Mouse (Mus musculus) liver, postnatal 0 days (tissue): Measurements from ENCODE around the gene Atpif1.

Experiments used
- CTCF ChIP-seq: sonication (generic); IDR thresholded peaks from 2 replicates; pipeline ENCODE4 v1.5.1; 2016; ENCODE audit warnings: antibody characterized with exemption, low read depth
- EP300 ChIP-seq: IDR thresholded peaks from 2 replicates; pipeline ENCODE4 v1.6.1; 2016; ENCODE audit warnings: antibody characterized with exemption, low read depth, mild to moderate bottlenecking

- TF ChIP-seq CTCF = peak; percentile 91
- TF ChIP-seq EP300 = no peak
These were observed 18.8 kb downstream of the Atpif1 start for GRCm38 (mm10) chr4:132514555-132515135.
